Mouse (Mus musculus) C2C12 (cell line): ENCODE results near the gene Ttc30b. TPM values are rescaled to one million over a fixed set of nuclear protein-coding genes. Genes with fewer than 3 reads are reported as not detected.
"Not testable (repeated sequence)": the region's sequence is repeated elsewhere in the genome, so short reads cannot be mapped to it uniquely, and the experiment has no call there.

Source experiments
- H3K27me3 ChIP-seq: one replicate; pipeline ENCODE4 v1.6.1; 2011; ENCODE audit not compliant: control insufficient read depth, insufficient read depth, insufficient read length
- H3K36me3 ChIP-seq: one replicate; pipeline ENCODE4 v1.6.1; 2011; ENCODE audit not compliant: control insufficient read depth, insufficient read depth
- H3K4me3 ChIP-seq: one replicate; pipeline ENCODE4 v1.5.1; 2011; ENCODE audit warnings: mild to moderate bottlenecking, control low read depth; ENCODE audit not compliant: poor library complexity, insufficient read depth, severe bottlenecking
- H3K79me2 ChIP-seq: one replicate; pipeline ENCODE4 v1.6.1; 2011; ENCODE audit not compliant: control insufficient read depth, insufficient read depth
- H3K79me3 ChIP-seq: one replicate; pipeline ENCODE4 v1.6.1; 2011; ENCODE audit warnings: low read depth, control low read depth
- H3ac ChIP-seq: one replicate; pipeline ENCODE3; 2011; ENCODE audit warnings: low read depth; ENCODE audit not compliant: control insufficient read depth, insufficient read length
- CEBPB ChIP-seq: IDR thresholded peaks from one replicate; pipeline ENCODE4 v1.6.1; 2011; ENCODE audit warnings: low read depth, mild to moderate bottlenecking, control low read depth, moderate library complexity
- CTCF ChIP-seq: IDR thresholded peaks from one replicate; pipeline ENCODE4 v1.5.1; 2011; ENCODE audit not compliant: control insufficient read depth, insufficient read depth, insufficient read length
- FOSL1 ChIP-seq: IDR thresholded peaks from one replicate; pipeline ENCODE4 v1.8.0; 2011; ENCODE audit warnings: mild to moderate bottlenecking, low read length; ENCODE audit not compliant: poor library complexity, insufficient read depth, severe bottlenecking
- MAX ChIP-seq: IDR thresholded peaks from one replicate; pipeline ENCODE4 v1.6.1; 2011; ENCODE audit warnings: mild to moderate bottlenecking, control low read depth
- MYOD1 ChIP-seq: IDR thresholded peaks from one replicate; pipeline ENCODE4 v1.6.1; 2011; ENCODE audit warnings: low read depth; ENCODE audit not compliant: control insufficient read depth, insufficient read length
- MYOG ChIP-seq: IDR thresholded peaks from one replicate; pipeline ENCODE4 v1.6.1; 2011; ENCODE audit not compliant: control insufficient read depth, insufficient read length; ENCODE audit errors: extremely low read depth
- USF1 ChIP-seq: IDR thresholded peaks from one replicate; pipeline ENCODE4 v1.6.1; 2011; ENCODE audit warnings: low read depth, mild to moderate bottlenecking, control low read depth, moderate library complexity
- polyA plus RNA-seq: library from polyadenylated mRNA; unstranded; fragments of >200 nt; fragmentation: generic; extraction: Trizol; gene quantifications from one replicate; pipeline ENCODE4 v1.2.1, GENCODE M21; 2012; ENCODE audit warnings: missing spikeins

The Ttc30b gene
- polyA plus RNA-seq, 1 experiment, result 0.98 TPM

DNA sequence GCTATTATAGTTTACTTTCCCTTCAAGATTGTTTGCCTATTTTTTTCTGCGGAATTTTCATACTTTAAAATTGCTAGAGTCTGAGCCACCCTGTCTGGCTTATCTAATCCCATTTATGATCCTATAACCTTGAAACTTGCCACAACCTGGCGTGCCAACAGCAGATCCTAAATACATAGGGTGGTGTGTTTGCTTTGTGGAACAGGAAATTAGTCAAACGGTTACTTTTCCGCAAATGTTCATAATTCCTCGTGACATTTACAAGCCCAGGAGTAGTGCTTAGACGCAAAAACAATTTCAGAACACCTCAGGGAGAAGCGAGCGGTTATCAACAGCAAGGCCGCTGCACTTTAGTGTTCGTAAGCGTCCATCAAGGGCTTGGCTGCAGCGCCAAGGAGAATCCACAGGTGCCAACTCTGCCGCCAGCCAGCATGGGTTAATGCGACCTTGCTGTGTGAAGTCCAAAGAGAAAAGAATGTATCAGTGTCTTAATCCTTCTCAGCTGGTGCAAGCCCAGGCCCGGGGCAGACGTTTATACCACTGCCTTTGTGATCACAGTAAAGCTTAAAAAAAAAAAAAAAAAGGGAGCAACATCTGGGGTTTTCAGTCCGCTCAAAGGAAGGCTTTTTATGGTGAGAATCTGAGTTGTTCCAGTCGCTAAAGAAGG is 20.9 kb upstream of the Ttc30b start:
- no peaks in the 10 kb centered on the region for H3K36me3 ChIP-seq

GRCm38 (mm10) chr2:75955709-75956108 is 17.3 kb upstream of the Ttc30b start:
- Histone ChIP-seq H3ac (no peak overlapping the region), H3K79me2 (no peaks in the 10 kb centered on the region), H3K4me3 (no peak overlapping the region), H3K79me3 (no peaks in the 10 kb centered on the region), H3K36me3 (no peaks in the 10 kb centered on the region), H3K27me3 (peaks cover 21% of the 10 kb centered on the region)
- TF ChIP-seq MYOG (no peak), MAX (no peak), FOSL1 (no peak), MYOD1 (no peak), USF1 (no peak), CTCF (no peak), CEBPB (no peak)

More for the DNA sequence above, 20.9 kb upstream of the Ttc30b start:
- Histone ChIP-seq H3K79me3 (no peaks in the 10 kb centered on the region), H3K27me3 (peaks cover 10% of the 10 kb centered on the region), H3K79me2 (no peaks in the 10 kb centered on the region), H3K4me3 (no peak overlapping the region), H3ac (no peak overlapping the region)
- TF ChIP-seq MYOG, result no peak
- no peak for TF ChIP-seq MAX
- no peak for TF ChIP-seq FOSL1
- no peak for TF ChIP-seq USF1
- TF ChIP-seq MYOD1, result no peak
- TF ChIP-seq CTCF, result no peak
- no peak for TF ChIP-seq CEBPB

GRCm38 (mm10) chr2:75953320-75953719 is 14.9 kb upstream of the Ttc30b start:
- TF ChIP-seq CEBPB, result no peak
- Histone ChIP-seq H3K79me2 (no peaks in the 10 kb centered on the region), H3K4me3 (no peak overlapping the region), H3K36me3 (no peaks in the 10 kb centered on the region), H3ac (no peak overlapping the region), H3K27me3 (peaks cover 25% of the 10 kb centered on the region), H3K79me3 (no peaks in the 10 kb centered on the region)

GRCm38 (mm10) chr2:75950685-75951084 is 12.3 kb upstream of the Ttc30b start:
- H3K27me3 ChIP-seq, result peaks cover 24% of the 10 kb centered on the region
- H3K79me2 ChIP-seq, result no peaks in the 10 kb centered on the region

DNA sequence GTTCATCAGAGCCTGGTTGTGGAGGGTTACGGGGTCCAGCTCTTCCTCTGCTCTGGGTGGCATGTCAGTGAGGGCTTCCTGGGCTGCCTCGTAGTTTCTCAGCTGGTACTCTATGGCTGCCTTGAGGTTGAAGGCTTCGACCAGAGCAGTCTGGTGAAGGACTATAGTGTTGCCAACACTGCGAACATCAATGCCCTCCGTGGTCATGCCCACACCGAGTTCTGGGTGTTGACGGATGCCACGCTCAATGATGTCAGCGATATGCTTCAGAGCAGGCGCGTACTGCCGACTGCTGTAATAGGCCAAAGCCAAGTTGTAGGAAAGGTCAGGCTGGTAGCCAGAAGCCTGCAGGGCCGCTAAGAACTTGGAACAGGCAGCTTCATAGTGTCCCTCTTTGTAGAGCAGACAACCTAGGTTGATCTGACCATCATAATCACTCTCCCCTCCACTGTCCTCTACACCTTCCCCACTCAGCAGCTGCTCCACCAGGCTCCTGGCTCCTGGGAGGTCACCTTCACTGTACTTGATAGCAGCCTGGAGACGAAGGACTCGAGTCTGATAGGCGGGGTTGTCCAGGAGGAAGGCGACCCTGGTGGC is 767 bp downstream of the Ttc30b start:
- not testable (repeated sequence) for H3ac ChIP-seq, H3K27me3 ChIP-seq, H3K36me3 ChIP-seq, H3K79me3 ChIP-seq, H3K79me2 ChIP-seq
- H3K4me3 ChIP-seq, result peak overlapping the region; percentile 44

More at GRCm38 (mm10) chr2:75950685-75951084, 12.3 kb upstream of the Ttc30b start:
- Histone ChIP-seq H3K36me3 (no peaks in the 10 kb centered on the region), H3K4me3 (no peak overlapping the region), H3ac (no peak overlapping the region), H3K79me3 (no peaks in the 10 kb centered on the region)
- TF ChIP-seq CEBPB (no peak), USF1 (no peak), MYOG (no peak), MAX (no peak), MYOD1 (no peak), CTCF (no peak), FOSL1 (no peak)

GRCm38 (mm10) chr2:75936685-75937084 is 1.7 kb downstream of the Ttc30b start:
- not testable (repeated sequence) for H3K4me3 ChIP-seq, H3ac ChIP-seq, H3K79me3 ChIP-seq, H3K79me2 ChIP-seq, H3K27me3 ChIP-seq, H3K36me3 ChIP-seq

DNA sequence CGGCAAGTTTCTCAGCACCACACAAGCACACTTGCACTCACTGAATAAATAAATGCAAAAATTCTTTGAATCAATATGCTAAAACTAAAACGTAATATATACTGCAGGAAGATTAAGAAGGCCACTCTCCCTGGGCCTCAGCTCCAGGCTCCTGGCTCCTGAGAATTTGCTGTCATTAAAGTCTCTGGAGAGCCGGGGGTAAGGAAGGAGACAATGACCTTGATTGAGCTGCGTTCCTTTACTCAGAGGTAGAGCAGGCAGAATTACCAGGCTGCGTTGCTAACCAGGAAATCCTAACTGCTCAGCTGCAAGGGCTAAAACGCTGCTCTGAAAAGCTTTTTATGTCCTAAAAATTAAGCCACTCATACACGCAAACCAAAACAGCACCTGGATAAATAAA is 4.8 kb downstream of the Ttc30b start:
- no peak overlapping the region for H3K4me3 ChIP-seq
- H3K79me2 ChIP-seq, result no peaks in the 10 kb centered on the region
- H3K79me3 ChIP-seq, result no peaks in the 10 kb centered on the region
- TF ChIP-seq MAX (no peak), USF1 (no peak), MYOD1 (no peak), FOSL1 (no peak), CTCF (no peak), CEBPB (no peak), MYOG (no peak)
- no peaks in the 10 kb centered on the region for H3K27me3 ChIP-seq
- H3ac ChIP-seq, result no peak overlapping the region
- H3K36me3 ChIP-seq, result no peaks in the 10 kb centered on the region
